Mouse (Mus musculus) stomach, postnatal 0 days (tissue): ENCODE results near the gene Hpd. TPM values are rescaled to one million over a fixed set of nuclear protein-coding genes. Genes with fewer than 3 reads are reported as not detected.

Source experiments
- ATAC-seq: fragments of 200-750 bp; cut with Nextera tagmentation; 2 replicates; pipeline ENCODE4 v1.8.0; 2017; ENCODE audit not compliant: low FRiP score, low TSS enrichment
- DNase-seq: peaks from one replicate; pipeline ENCODE4 v3.0.0-alpha.2; 2016; ENCODE audit warnings: low spot score
- H3K27ac ChIP-seq: fragments of 300-500 bp; sonication (generic); replicated peaks from 2 replicates; pipeline ENCODE4 v1.5.1; 2014; ENCODE audit warnings: mild to moderate bottlenecking, control low read depth
- H3K27me3 ChIP-seq: fragments of 300-500 bp; sonication (generic); 2 replicates; pipeline ENCODE4 v1.6.1; 2014; ENCODE audit warnings: low read length; ENCODE audit not compliant: control insufficient read depth, insufficient read depth
- H3K36me3 ChIP-seq: fragments of 300-500 bp; sonication (generic); 2 replicates; pipeline ENCODE4 v1.6.1; 2014; ENCODE audit warnings: low read length, mixed read lengths; ENCODE audit not compliant: control insufficient read depth, insufficient read depth
- H3K4me1 ChIP-seq: fragments of 300-500 bp; sonication (generic); replicated peaks from 2 replicates; pipeline ENCODE4 v1.6.1; 2014; ENCODE audit warnings: antibody characterized with exemption; ENCODE audit not compliant: control insufficient read depth, insufficient read depth
- H3K4me2 ChIP-seq: fragments of 300-500 bp; sonication (generic); replicated peaks from 2 replicates; pipeline ENCODE4 v1.6.1; 2014; ENCODE audit warnings: low read depth, mild to moderate bottlenecking, control low read depth, moderate library complexity
- H3K4me3 ChIP-seq: fragments of 300-500 bp; sonication (generic); 2 replicates; pipeline ENCODE4 v1.5.1; 2014; ENCODE audit warnings: low read depth, low read length, control low read depth
- H3K9ac ChIP-seq: fragments of 300-500 bp; sonication (generic); 2 replicates; pipeline ENCODE4 v1.6.1; 2014; ENCODE audit warnings: mild to moderate bottlenecking, low read length, control low read depth, mixed read lengths
- H3K9me3 ChIP-seq: fragments of 300-500 bp; sonication (generic); 2 replicates; pipeline ENCODE4 v1.6.1; 2016; ENCODE audit warnings: low read length; ENCODE audit not compliant: control insufficient read depth
- CTCF ChIP-seq: IDR thresholded peaks from 2 replicates; pipeline ENCODE4 v1.5.1; 2016; ENCODE audit warnings: antibody characterized with exemption, low read depth, mild to moderate bottlenecking, moderate library complexity
- EP300 ChIP-seq: optimal IDR thresholded peaks from 2 replicates; pipeline ENCODE3; 2016; ENCODE audit warnings: antibody characterized with exemption
- WGBS: fragments of 180-500 bp; shearing (Covaris S2); extraction: QIAGEN DNeasy Blood & Tissue Kit; methylation state at CpG from one replicate; pipeline ENCODE4 v1.1.7; 2014; 5-methylcytosine and 5-hydroxymethylcytosine counted together
- polyA plus RNA-seq: library from polyadenylated mRNA; unstranded; fragments of >200 nt; fragmentation: Nextera tagmentation; extraction: Ambion mirVana; gene quantifications from 2 replicates; pipeline ENCODE4 v1.2.1, GENCODE M21; 2015

Gene Hpd
- polyA plus RNA-seq, 1 experiment from 2014 or later: 0.69 TPM

DNA sequence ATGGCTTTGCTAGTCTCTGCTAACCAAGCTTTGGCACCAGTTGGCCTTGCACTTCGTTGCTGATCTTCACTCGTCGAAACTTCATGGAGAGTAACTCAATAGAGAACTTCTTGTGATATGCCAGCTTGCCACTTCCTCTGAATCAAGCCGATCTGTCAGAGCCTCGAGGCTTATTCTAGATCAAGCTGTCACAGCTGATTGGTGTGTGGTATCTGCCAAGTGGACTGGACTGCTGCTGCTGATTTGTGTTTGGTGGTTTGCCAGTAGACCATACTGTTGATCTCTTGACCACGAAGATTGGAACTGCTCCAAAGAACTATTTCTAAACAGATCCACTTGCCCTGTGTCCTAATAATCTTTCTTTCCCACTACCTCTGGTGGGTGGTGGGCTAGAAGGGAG is 8.9 kb upstream of the Hpd start:
- Histone ChIP-seq H3K27ac (no peak overlapping the region), H3K4me1 (no peaks in the 10 kb centered on the region), H3K4me3 (no peak overlapping the region), H3K9ac (no peak overlapping the region), H3K36me3 (no peaks in the 10 kb centered on the region), H3K4me2 (no peak overlapping the region), H3K9me3 (no peaks in the 10 kb centered on the region), H3K27me3 (no peaks in the 10 kb centered on the region)
- TF ChIP-seq CTCF (no peak), EP300 (no peak)
- DNase-seq: no peak
- WGBS: 60% methylated on average over 6 of the region's 6 CpGs
- ATAC-seq: no peak

DNA sequence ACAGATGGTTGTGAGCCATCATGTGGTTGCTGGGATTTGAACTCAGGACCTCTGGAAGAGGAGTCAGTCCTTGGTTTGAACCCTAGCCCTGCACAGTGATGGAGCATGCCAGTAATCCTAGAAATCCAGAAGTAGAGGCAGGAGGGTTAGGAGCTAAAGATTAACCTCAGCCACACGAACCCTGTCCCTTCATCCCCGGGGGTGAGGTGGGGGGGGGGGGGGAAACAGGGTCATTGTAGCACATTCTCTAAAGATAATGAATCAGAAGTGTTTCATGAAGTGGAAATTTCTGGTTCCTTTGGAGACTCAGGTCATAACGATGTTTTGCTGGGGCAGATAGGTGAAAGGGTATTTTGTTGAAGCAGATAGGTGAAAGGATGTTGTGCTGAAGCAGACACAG is 8.4 kb upstream of the Hpd start:
- H3K36me3 ChIP-seq: no peaks in the 10 kb centered on the region
- no peak overlapping the region for H3K27ac ChIP-seq
- no peaks in the 10 kb centered on the region for H3K9me3 ChIP-seq
- H3K4me1 ChIP-seq: no peaks in the 10 kb centered on the region
- H3K27me3 ChIP-seq: no peaks in the 10 kb centered on the region
- DNase-seq (no peak), ATAC-seq (no peak)
- H3K4me3 ChIP-seq: no peak overlapping the region
- TF ChIP-seq EP300: no peak
- TF ChIP-seq CTCF: no peak
- 70% methylated on average over 3 of the region's 3 CpGs for WGBS
- H3K9ac ChIP-seq: no peak overlapping the region
- H3K4me2 ChIP-seq: no peak overlapping the region

DNA sequence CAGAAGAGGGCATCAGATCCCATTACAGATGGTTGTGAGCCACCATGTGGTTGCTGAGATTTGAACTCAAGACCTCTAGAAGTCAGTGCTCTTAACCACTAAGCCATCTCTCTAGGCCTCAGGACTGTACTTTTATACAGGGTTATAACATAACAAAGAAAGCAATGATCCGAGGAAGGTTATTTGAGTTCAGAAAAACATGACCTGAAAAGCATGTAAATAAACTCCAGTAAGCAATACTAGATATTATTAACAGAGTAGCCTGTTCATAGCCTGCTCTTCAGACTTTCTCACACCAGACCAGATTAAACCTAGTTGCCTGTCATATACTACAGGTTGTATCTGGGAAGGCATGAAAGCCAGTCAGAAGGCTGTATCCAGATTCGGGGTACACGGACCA is 4.8 kb upstream of the Hpd start:
- 90% methylated on average over 3 of the region's 3 CpGs for WGBS
- H3K4me2 ChIP-seq: no peak overlapping the region
- H3K27ac ChIP-seq: no peak overlapping the region
- no peak for DNase-seq
- H3K9me3 ChIP-seq: no peaks in the 10 kb centered on the region
- H3K4me3 ChIP-seq: no peak overlapping the region
- TF ChIP-seq EP300 (no peak), CTCF (no peak)
- H3K4me1 ChIP-seq: no peaks in the 10 kb centered on the region
- no peaks in the 10 kb centered on the region for H3K27me3 ChIP-seq
- ATAC-seq: no peak
- no peak overlapping the region for H3K9ac ChIP-seq
- no peaks in the 10 kb centered on the region for H3K36me3 ChIP-seq

DNA sequence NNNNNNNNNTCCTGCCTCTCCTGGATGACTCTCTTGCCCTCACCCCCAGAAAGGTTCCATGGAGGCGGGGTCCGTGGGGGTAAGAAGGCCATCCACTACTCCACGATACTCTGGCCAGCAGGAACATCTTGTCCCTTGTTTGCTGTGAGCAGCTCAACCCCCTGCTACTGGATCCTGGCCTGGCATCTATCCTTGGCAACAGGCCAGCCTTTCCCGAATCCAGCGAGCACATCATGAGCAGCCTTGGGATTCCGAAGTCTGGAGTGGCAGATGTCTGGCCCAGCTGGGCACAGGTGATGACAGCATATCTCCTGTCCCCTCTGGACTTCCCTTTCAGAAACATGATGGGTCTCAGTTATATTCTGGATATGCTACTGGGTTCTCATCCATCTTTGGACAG is 3.4 kb upstream of the Hpd start:
- TF ChIP-seq EP300 (no peak), CTCF (no peak)
- DNase-seq (no peak), ATAC-seq (no peak)
- H3K4me2 ChIP-seq: no peak overlapping the region
- WGBS: 66% methylated on average over 6 of the region's 6 CpGs
- H3K4me3 ChIP-seq: no peak overlapping the region
- H3K36me3 ChIP-seq: no peaks in the 10 kb centered on the region
- H3K9me3 ChIP-seq: no peaks in the 10 kb centered on the region
- no peak overlapping the region for H3K27ac ChIP-seq
- no peaks in the 10 kb centered on the region for H3K4me1 ChIP-seq
- H3K9ac ChIP-seq: no peak overlapping the region
- H3K27me3 ChIP-seq: no peaks in the 10 kb centered on the region

DNA sequence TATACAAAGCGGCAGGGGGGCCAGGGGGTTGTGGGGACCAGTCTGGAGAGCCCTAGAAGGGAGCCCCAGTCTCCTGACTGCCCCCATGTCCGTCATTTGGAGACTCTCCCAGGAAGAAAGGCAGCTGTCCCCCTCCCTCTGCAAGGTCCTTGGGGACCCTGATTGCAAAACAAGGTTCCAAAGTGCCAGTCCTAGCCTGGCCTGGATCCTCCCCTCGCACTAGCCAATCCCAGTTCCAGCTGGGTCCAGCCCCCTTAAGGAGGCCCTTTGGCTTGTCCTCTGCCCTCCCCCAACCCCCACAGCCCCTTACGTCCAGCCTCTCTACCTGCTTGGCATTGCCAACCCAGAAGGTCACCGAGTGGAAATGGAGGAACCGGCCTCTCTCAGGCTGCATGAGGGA is 991 bp downstream of the Hpd start:
- WGBS: 75% methylated on average over 6 of the region's 6 CpGs
- Histone ChIP-seq H3K27ac (no peak overlapping the region), H3K36me3 (no peaks in the 10 kb centered on the region), H3K9me3 (no peaks in the 10 kb centered on the region), H3K4me1 (no peaks in the 10 kb centered on the region), H3K4me3 (no peak overlapping the region), H3K27me3 (no peaks in the 10 kb centered on the region), H3K9ac (no peak overlapping the region), H3K4me2 (no peak overlapping the region)
- ATAC-seq (no peak), DNase-seq (no peak)
- TF ChIP-seq CTCF: no peak
- TF ChIP-seq EP300: no peak

DNA sequence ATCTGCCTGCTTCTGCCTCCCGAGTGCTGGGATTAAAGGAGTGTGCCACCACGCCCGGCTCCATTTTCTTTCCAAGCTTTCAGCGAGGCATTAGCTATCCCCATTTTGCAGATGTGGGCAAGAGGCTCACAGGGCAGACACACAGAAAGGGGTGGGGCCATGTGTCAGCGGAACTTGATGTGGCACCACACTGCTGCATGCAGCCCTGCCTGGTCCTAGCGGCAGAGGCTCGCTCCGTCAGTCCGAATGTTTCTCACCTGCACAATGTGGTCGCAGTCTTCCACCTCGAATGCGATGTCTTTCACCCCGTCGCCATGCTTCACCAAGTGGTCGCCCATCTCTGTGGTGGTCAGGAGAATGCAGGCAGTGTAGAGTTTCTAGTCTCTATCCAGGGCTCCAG is 2.1 kb downstream of the Hpd start:
- DNase-seq (no peak), ATAC-seq (no peak)
- H3K9ac ChIP-seq: no peak overlapping the region
- no peaks in the 10 kb centered on the region for H3K4me1 ChIP-seq
- 93% methylated on average over 15 of the region's 15 CpGs for WGBS
- no peaks in the 10 kb centered on the region for H3K27me3 ChIP-seq
- H3K4me3 ChIP-seq: no peak overlapping the region
- TF ChIP-seq CTCF: no peak
- TF ChIP-seq EP300: no peak
- no peaks in the 10 kb centered on the region for H3K36me3 ChIP-seq
- H3K9me3 ChIP-seq: no peaks in the 10 kb centered on the region
- no peak overlapping the region for H3K4me2 ChIP-seq
- no peak overlapping the region for H3K27ac ChIP-seq
